9 mouse cellular contexts compared by ENCODE assay signal in genomic region chr17:34855825-34856224, GRCm38 (mm10). TPM values are rescaled to one million over a fixed set of nuclear protein-coding genes. Genes with fewer than 3 reads are reported as not detected.
DNase-seq lines count a peak whose midpoint lies in the region; ATAC-seq lines count a peak whose summit lies in the region.
"Had no signal": no experiment of that assay in that cellular context is flagged by ENCODE, and none has a peak within 500 bp of the region (broad histone marks: within the 10 kb centered on the region; RNA-seq: fewer than 3 reads in every experiment).

No protein-coding gene starts in this region.

- no peak overlapping the region for H3K27ac ChIP-seq in embryonic facial prominence, embryonic 10.5 days (replicated peaks)
- H3K27ac ChIP-seq in kidney, embryonic 16.5 days (ENCODE audit: low read length), result no peak overlapping the region
- no peak overlapping the region for H3K27ac ChIP-seq in midbrain, embryonic 13.5 days
- H3K27ac ChIP-seq: limb, embryonic 15.5 days had no signal

- H3K4me3 ChIP-seq in embryonic facial prominence, embryonic 10.5 days, result no peak overlapping the region
- no peak overlapping the region for H3K4me3 ChIP-seq in kidney, embryonic 16.5 days (ENCODE audit: low read length)
- H3K4me3 ChIP-seq in midbrain, embryonic 13.5 days (replicated peaks), result no peak overlapping the region
- H3K4me3 ChIP-seq: limb, embryonic 15.5 days had no signal

- no peak overlapping the region for H3K9ac ChIP-seq in kidney, embryonic 16.5 days (replicated peaks; ENCODE audit: low read length)
- no peak overlapping the region for H3K9ac ChIP-seq in midbrain, embryonic 13.5 days (replicated peaks)
- H3K9ac ChIP-seq: limb, embryonic 15.5 days had no signal

- H3K4me2 ChIP-seq in kidney, embryonic 16.5 days (replicated peaks; ENCODE audit: low read depth, low read length), result no peak overlapping the region
- no peak overlapping the region for H3K4me2 ChIP-seq in midbrain, embryonic 13.5 days (replicated peaks)
- H3K4me2 ChIP-seq: limb, embryonic 15.5 days had no signal

- intact Hi-C loops in heart, postnatal 25 days (cut with DNase I), result loop anchor here (1.0 to 2.0 kb wide), 4 partner anchors 37 to 127 kb away; no protein-coding TSS in a partner anchor

- peaks cover 23% of the 10 kb centered on the region for H3K4me1 ChIP-seq in embryonic facial prominence, embryonic 10.5 days
- H3K4me1 ChIP-seq in kidney, embryonic 16.5 days (ENCODE audit: insufficient read depth, low read length), result peaks cover 9% of the 10 kb centered on the region
- peaks cover 11% of the 10 kb centered on the region for H3K4me1 ChIP-seq in midbrain, embryonic 13.5 days (replicated peaks)

- no peaks in the 10 kb centered on the region for H3K27me3 ChIP-seq in embryonic facial prominence, embryonic 10.5 days (replicated peaks; ENCODE audit: low read depth, poor library complexity, severe bottlenecking)
- no peaks in the 10 kb centered on the region for H3K27me3 ChIP-seq in kidney, embryonic 16.5 days (ENCODE audit: insufficient read depth, low read length)
- H3K27me3 ChIP-seq in midbrain, embryonic 13.5 days, result no peaks in the 10 kb centered on the region
- H3K27me3 ChIP-seq: limb, embryonic 15.5 days had no signal

- no peaks in the 10 kb centered on the region for H3K9me3 ChIP-seq in embryonic facial prominence, embryonic 10.5 days
- H3K9me3 ChIP-seq in kidney, embryonic 16.5 days (ENCODE audit: low read length), result no peaks in the 10 kb centered on the region
- no peaks in the 10 kb centered on the region for H3K9me3 ChIP-seq in midbrain, embryonic 13.5 days
- H3K9me3 ChIP-seq: limb, embryonic 15.5 days had no signal

- ATAC-seq in kidney, embryonic 16.5 days (ENCODE audit: low FRiP score, low TSS enrichment), result peak; percentile 65; the same call in 1 of the 2 replicates
- ATAC-seq in midbrain, embryonic 13.5 days, result 0 out of 2 replicates have a peak, but pooled peaks have one; percentile 53
- no peak for ATAC-seq in erythroid progenitor cell, adult 5-6 weeks (replicated peaks; ENCODE audit: low FRiP score, poor library complexity, severe bottlenecking)

- DNase-seq in heart, adult 18-20 months, result peak; percentile 26 to 73
- no peak for DNase-seq in heart, postnatal 25 days (ENCODE audit: low spot score)
- peak; percentile 52 for DNase-seq in urinary bladder, postnatal 25 days (ENCODE audit: low spot score)
- no peak for DNase-seq in urinary bladder, postnatal 4 days (ENCODE audit: low spot score in 2 of 2)
- peak; percentile 59 for DNase-seq in embryonic facial prominence, embryonic 10.5 days (ENCODE audit: low spot score)

- peaks cover 70% of the 10 kb centered on the region for H3K36me3 ChIP-seq in embryonic facial prominence, embryonic 10.5 days (replicated peaks)
- H3K36me3 ChIP-seq in kidney, embryonic 16.5 days (ENCODE audit: insufficient read depth, low read length), result peaks cover 45% of the 10 kb centered on the region
- peaks cover 55% of the 10 kb centered on the region for H3K36me3 ChIP-seq in midbrain, embryonic 13.5 days

- WGBS in embryonic facial prominence, embryonic 10.5 days, result 45% methylated on average over 3 of the region's 3 CpGs
- WGBS in kidney, embryonic 16.5 days, result 39% methylated on average over 3 of the region's 3 CpGs
- 34% methylated on average over 3 of the region's 3 CpGs for WGBS in midbrain, embryonic 13.5 days

RNA-seq across cellular contexts. Expression of gene Nelfe, which starts 5.6 kb away (rescaled TPM):
- total RNA-seq in heart, adult 18-20 months (2021), result 10 to 100 TPM; 14.4 to 15.2 TPM
- 10 to 100 TPM; 15.5 to 16.7 TPM for total RNA-seq in heart, postnatal 25 days (2021)
- 129 and 144 TPM in 2 replicates for polyA plus RNA-seq in embryonic facial prominence, embryonic 10.5 days (2016; fragmentation: Nextera tagmentation; extraction: Ambion mirVana)
- 117 and 121 TPM in 2 replicates for polyA plus RNA-seq in kidney, embryonic 16.5 days (2015; fragmentation: Nextera tagmentation; extraction: Ambion mirVana)
- 95.0 and 100 TPM in 2 replicates for polyA plus RNA-seq in midbrain, embryonic 13.5 days (2015; fragmentation: Nextera tagmentation; extraction: Ambion mirVana)
- 31.9 and 52.3 TPM in 2 replicates for total RNA-seq in erythroid progenitor cell, adult 5-6 weeks (2015; ENCODE audit: low replicate concordance)
- 18.5 and 30.7 TPM in 2 replicates for total RNA-seq in erythroid progenitor cell, adult 5-6 weeks (2017; ENCODE audit: low replicate concordance)

RNA-seq across cellular contexts. Expression of gene Skiv2l, which starts 5.8 kb away (rescaled TPM):
- total RNA-seq in heart, adult 18-20 months (2021), result 10 to 100 TPM; 20.5 to 21.0 TPM
- total RNA-seq in heart, postnatal 25 days (2021), result 10 to 100 TPM; 18.4 to 22.6 TPM
- polyA plus RNA-seq in embryonic facial prominence, embryonic 10.5 days (2016; fragmentation: Nextera tagmentation; extraction: Ambion mirVana), result 57.1 and 57.3 TPM in 2 replicates
- 59.3 and 62.0 TPM in 2 replicates for polyA plus RNA-seq in kidney, embryonic 16.5 days (2015; fragmentation: Nextera tagmentation; extraction: Ambion mirVana)
- polyA plus RNA-seq in midbrain, embryonic 13.5 days (2015; fragmentation: Nextera tagmentation; extraction: Ambion mirVana), result 59.3 and 61.3 TPM in 2 replicates
- 11.3 and 25.6 TPM in 2 replicates for total RNA-seq in erythroid progenitor cell, adult 5-6 weeks (2015; ENCODE audit: low replicate concordance)
- total RNA-seq in erythroid progenitor cell, adult 5-6 weeks (2017; ENCODE audit: low replicate concordance), result 48.5 and 60.0 TPM in 2 replicates

RNA-seq across cellular contexts. Expression of gene Cfb, which starts 6.5 kb away (rescaled TPM):
- total RNA-seq in heart, adult 18-20 months (2021), result 10 to 100 TPM in 1 of 2 experiments, 1 to 10 TPM in 1; 3.3 to 13.7 TPM
- 1 to 10 TPM; 2.8 to 6.0 TPM for total RNA-seq in heart, postnatal 25 days (2021)
- polyA plus RNA-seq in embryonic facial prominence, embryonic 10.5 days (2016; fragmentation: Nextera tagmentation; extraction: Ambion mirVana), result 2.1 and 2.6 TPM in 2 replicates
- polyA plus RNA-seq in kidney, embryonic 16.5 days (2015; fragmentation: Nextera tagmentation; extraction: Ambion mirVana), result 15.1 and 17.3 TPM in 2 replicates
- polyA plus RNA-seq in midbrain, embryonic 13.5 days (2015; fragmentation: Nextera tagmentation; extraction: Ambion mirVana), result 1.7 and 2.2 TPM in 2 replicates
- 9.2 TPM in 1 of 2 replicates, not detected in the other for total RNA-seq in erythroid progenitor cell, adult 5-6 weeks (2015; ENCODE audit: low replicate concordance)
- total RNA-seq in erythroid progenitor cell, adult 5-6 weeks (2017; ENCODE audit: low replicate concordance), result not detected in 2 replicates

RNA-seq across cellular contexts. Expression of gene Dxo, which starts 19.0 kb away (rescaled TPM):
- total RNA-seq in heart, adult 18-20 months (2021), result 10 to 100 TPM in 1 of 2 experiments, 1 to 10 TPM in 1; 9.8 to 13.3 TPM
- total RNA-seq in heart, postnatal 25 days (2021), result 10 to 100 TPM; 11.1 to 11.6 TPM
- 78.1 and 88.8 TPM in 2 replicates for polyA plus RNA-seq in embryonic facial prominence, embryonic 10.5 days (2016; fragmentation: Nextera tagmentation; extraction: Ambion mirVana)
- polyA plus RNA-seq in kidney, embryonic 16.5 days (2015; fragmentation: Nextera tagmentation; extraction: Ambion mirVana), result 71.0 and 77.9 TPM in 2 replicates
- polyA plus RNA-seq in midbrain, embryonic 13.5 days (2015; fragmentation: Nextera tagmentation; extraction: Ambion mirVana), result 74.7 and 76.1 TPM in 2 replicates
- total RNA-seq in erythroid progenitor cell, adult 5-6 weeks (2015; ENCODE audit: low replicate concordance), result 49.4 and 52.0 TPM in 2 replicates
- 13.4 and 26.7 TPM in 2 replicates for total RNA-seq in erythroid progenitor cell, adult 5-6 weeks (2017; ENCODE audit: low replicate concordance)

RNA-seq across cellular contexts. Expression of gene Stk19, which starts 19.1 kb away (rescaled TPM):
- total RNA-seq in heart, adult 18-20 months (2021), result 1 to 10 TPM; 8.5 to 9.5 TPM
- total RNA-seq in heart, postnatal 25 days (2021), result 10 to 100 TPM in 1 of 2 experiments, 1 to 10 TPM in 1; 9.4 to 12.7 TPM
- 24.6 and 26.4 TPM in 2 replicates for polyA plus RNA-seq in embryonic facial prominence, embryonic 10.5 days (2016; fragmentation: Nextera tagmentation; extraction: Ambion mirVana)
- polyA plus RNA-seq in kidney, embryonic 16.5 days (2015; fragmentation: Nextera tagmentation; extraction: Ambion mirVana), result 31.7 and 34.7 TPM in 2 replicates
- polyA plus RNA-seq in midbrain, embryonic 13.5 days (2015; fragmentation: Nextera tagmentation; extraction: Ambion mirVana), result 38.5 and 40.5 TPM in 2 replicates
- total RNA-seq in erythroid progenitor cell, adult 5-6 weeks (2015; ENCODE audit: low replicate concordance), result 12.6 and 18.0 TPM in 2 replicates
- 20.5 and 22.2 TPM in 2 replicates for total RNA-seq in erythroid progenitor cell, adult 5-6 weeks (2017; ENCODE audit: low replicate concordance)

Comparison
In these comparisons a context has a peak if more than half of its experiments do, and no peak if none do; other contexts are left out.
1. DNase-seq: peak in heart, adult 18-20 months (2 of 2), urinary bladder, postnatal 25 days (single experiment) and embryonic facial prominence, embryonic 10.5 days (single experiment); none in heart, postnatal 25 days (single experiment) and urinary bladder, postnatal 4 days (0 of 2).